ENCODE assay signal across 23 mouse cellular contexts in the genomic region with DNA sequence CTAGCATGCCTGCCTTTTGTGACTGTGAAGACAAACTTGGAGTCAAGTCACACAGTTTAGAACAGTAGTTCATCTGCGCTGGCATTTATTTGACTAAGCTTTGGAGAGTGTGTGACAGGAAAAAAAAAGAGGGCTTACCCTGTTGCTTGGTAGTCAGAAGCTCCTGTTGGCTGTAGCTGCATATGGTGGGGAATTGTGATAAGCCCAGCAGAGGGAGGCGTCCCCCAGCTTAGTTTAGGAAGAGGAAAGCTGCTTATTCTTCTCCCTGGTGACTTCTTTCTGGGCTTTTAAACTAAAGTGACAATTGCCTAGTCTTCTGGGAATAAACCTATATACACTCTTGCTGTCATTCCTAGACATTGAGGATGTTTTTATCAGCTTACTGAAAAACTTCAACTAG. TPM values are rescaled to one million over a fixed set of nuclear protein-coding genes. Genes with fewer than 3 reads are reported as not detected.
A peak's percentile ranks its signal among the peaks of the same experiment; 100 is the strongest.
DNase-seq lines count a peak whose midpoint lies in the region; ATAC-seq and TF ChIP-seq lines count a peak whose summit lies in the region.
"Had no signal": no experiment of that assay in that cellular context is flagged by ENCODE, and none has a peak within 500 bp of the region (broad histone marks: within the 10 kb centered on the region; RNA-seq: fewer than 3 reads in every experiment).

No protein-coding gene starts in this region.

- no peak for DNase-seq in layer of hippocampus, adult 2 months (ENCODE audit: low spot score in 2 of 2)
- no peak for DNase-seq in layer of hippocampus, postnatal 36 days
- peak; percentile 6 for DNase-seq in midbrain, postnatal 0 days (ENCODE audit: low spot score)
- no peak for DNase-seq in midbrain, embryonic 14.5 days
- no peak for DNase-seq in cerebellum, postnatal 10 days
- DNase-seq: adrenal gland, postnatal 25 days; cerebellum, adult 2 months; cerebellum, postnatal 14 days; embryo, embryonic 11 days; gastrocnemius, adult 2 months; gastrocnemius, postnatal 25 days; heart, adult 11 months; heart, postnatal 10 days; heart, postnatal 4 days had no signal

- no peaks in the 10 kb centered on the region for H3K36me3 ChIP-seq in midbrain, postnatal 0 days (ENCODE audit: insufficient read depth, low read length)
- H3K36me3 ChIP-seq in midbrain, embryonic 14.5 days (ENCODE audit: control insufficient read depth, insufficient read depth, low read length): peaks cover 4% of the 10 kb centered on the region; the same call in 1 of the 2 replicates
- peaks cover 6% of the 10 kb centered on the region; the same call in 1 of the 2 replicates for H3K36me3 ChIP-seq in heart, embryonic 11.5 days (ENCODE audit: control insufficient read depth, insufficient read depth, low read length)

- peaks cover 3% of the 10 kb centered on the region; the same call in 1 of the 2 replicates for H3K4me1 ChIP-seq in midbrain, postnatal 0 days (ENCODE audit: insufficient read depth, low read length)
- H3K4me1 ChIP-seq in midbrain, embryonic 14.5 days (ENCODE audit: control insufficient read depth, insufficient read depth, low read length): no peaks in the 10 kb centered on the region
- H3K4me1 ChIP-seq in heart, embryonic 11.5 days (ENCODE audit: control insufficient read depth, insufficient read depth, low read length): peaks cover 5% of the 10 kb centered on the region; the same call in 1 of the 2 replicates
- H3K4me1 ChIP-seq: embryonic facial prominence, embryonic 15.5 days; forebrain, embryonic 10.5 days; hindbrain, embryonic 12.5 days had no signal

- H3K9me3 ChIP-seq in midbrain, postnatal 0 days (ENCODE audit: low read length): no peaks in the 10 kb centered on the region
- H3K9me3 ChIP-seq in midbrain, embryonic 14.5 days (ENCODE audit: control insufficient read depth, low read length): no peaks in the 10 kb centered on the region
- no peaks in the 10 kb centered on the region for H3K9me3 ChIP-seq in heart, embryonic 11.5 days (replicated peaks; ENCODE audit: control insufficient read depth, low read length)
- H3K9me3 ChIP-seq: embryonic facial prominence, embryonic 15.5 days; hindbrain, embryonic 12.5 days had no signal

- TF ChIP-seq CTCF in layer of hippocampus, adult 2 months (conservative IDR thresholded peaks at IDR 0.05): peak; percentile 37
- no peak for TF ChIP-seq CTCF in midbrain, postnatal 0 days (IDR thresholded peaks at IDR 0.05)

- H3K4me2 ChIP-seq in midbrain, postnatal 0 days (ENCODE audit: low read depth, low read length, poor library complexity, severe bottlenecking): no peak overlapping the region
- no peak overlapping the region for H3K4me2 ChIP-seq in midbrain, embryonic 14.5 days (ENCODE audit: low read length)
- no peak overlapping the region for H3K4me2 ChIP-seq in heart, embryonic 11.5 days
- H3K4me2 ChIP-seq: embryonic facial prominence, embryonic 15.5 days; hindbrain, embryonic 12.5 days had no signal

- no peak for ATAC-seq in midbrain, postnatal 0 days (ENCODE audit: low FRiP score)
- ATAC-seq in midbrain, embryonic 14.5 days (ENCODE audit: low FRiP score, low TSS enrichment): no peak
- peak; percentile 61 for ATAC-seq in megakaryocyte-erythroid progenitor cell, adult 5-6 weeks (replicated peaks; ENCODE audit: low FRiP score, low TSS enrichment, poor library complexity, severe bottlenecking)
- no peak for ATAC-seq in heart, embryonic 11.5 days (replicated peaks; ENCODE audit: insufficient number of reproducible peaks, low FRiP score, low TSS enrichment)
- ATAC-seq: activated CD4-positive, CD25-positive, alpha-beta regulatory T cell, adult 4 months; forebrain, embryonic 14.5 days; Patski had no signal

- no peak overlapping the region for H3K9ac ChIP-seq in midbrain, postnatal 0 days (replicated peaks; ENCODE audit: low read length, poor library complexity, severe bottlenecking)
- H3K9ac ChIP-seq in midbrain, embryonic 14.5 days (replicated peaks; ENCODE audit: low read length): no peak overlapping the region
- no peak overlapping the region for H3K9ac ChIP-seq in heart, embryonic 11.5 days (ENCODE audit: low read depth, low read length)
- H3K9ac ChIP-seq: embryonic facial prominence, embryonic 15.5 days; hindbrain, embryonic 12.5 days had no signal

- no peaks in the 10 kb centered on the region for H3K27me3 ChIP-seq in midbrain, postnatal 0 days (ENCODE audit: insufficient read depth, low read length)
- H3K27me3 ChIP-seq in midbrain, embryonic 14.5 days (ENCODE audit: control insufficient read depth, insufficient read depth, low read length): no peaks in the 10 kb centered on the region
- no peaks in the 10 kb centered on the region for H3K27me3 ChIP-seq in heart, embryonic 11.5 days (ENCODE audit: control insufficient read depth, insufficient read depth, low read length)
- H3K27me3 ChIP-seq: embryonic facial prominence, embryonic 15.5 days; hindbrain, embryonic 12.5 days; Patski had no signal

- no peak overlapping the region for H3K4me3 ChIP-seq in layer of hippocampus, adult 2 months
- no peak overlapping the region for H3K4me3 ChIP-seq in midbrain, postnatal 0 days (ENCODE audit: low read depth, low read length)
- no peak overlapping the region for H3K4me3 ChIP-seq in midbrain, embryonic 14.5 days (replicated peaks; ENCODE audit: low read depth, low read length)
- H3K4me3 ChIP-seq in heart, embryonic 11.5 days (ENCODE audit: low read depth, low read length): no peak overlapping the region
- H3K4me3 ChIP-seq: embryonic facial prominence, embryonic 15.5 days; erythroblast, embryonic 14.5 days; forebrain, embryonic 10.5 days; gastrocnemius, adult 2 months; hindbrain, embryonic 12.5 days had no signal

- peak overlapping the region; percentile 40; the same call in 1 of the 2 replicates for H3K27ac ChIP-seq in layer of hippocampus, adult 2 months
- H3K27ac ChIP-seq in midbrain, postnatal 0 days (ENCODE audit: low read depth, low read length): no peak overlapping the region
- no peak overlapping the region for H3K27ac ChIP-seq in midbrain, embryonic 14.5 days (replicated peaks; ENCODE audit: low read depth, low read length)
- no peak overlapping the region for H3K27ac ChIP-seq in heart, embryonic 11.5 days (ENCODE audit: low read depth, low read length)
- H3K27ac ChIP-seq: embryonic facial prominence, embryonic 15.5 days; forebrain, embryonic 10.5 days; gastrocnemius, adult 2 months; hindbrain, embryonic 12.5 days had no signal

- 57% methylated on average over 2 of the region's 2 CpGs for WGBS in midbrain, postnatal 0 days
- 75% methylated on average over 2 of the region's 2 CpGs for WGBS in midbrain, embryonic 14.5 days
- 68% methylated on average over 2 of the region's 2 CpGs for WGBS in heart, embryonic 11.5 days (ENCODE audit: insufficient replicate concordance)

RNA-seq across cellular contexts. Expression of a gene that starts 11.1 kb away (rescaled TPM):
- 100 to 1,000 TPM in 1 of 2 experiments, 10 to 100 TPM in 1; 87.2 to 109 TPM for total RNA-seq in layer of hippocampus, adult 2 months (2021)
- total RNA-seq in layer of hippocampus, postnatal 36 days (2021): 100 to 1,000 TPM; 106 to 122 TPM
- total RNA-seq in midbrain, postnatal 0 days (2014; rRNA removed): 62.7 and 69.1 TPM in 2 replicates
- 49.6 and 56.3 TPM in 2 replicates for polyA plus RNA-seq in midbrain, postnatal 0 days (2015; fragmentation: Nextera tagmentation; extraction: Ambion mirVana)
- polyA plus RNA-seq in midbrain, embryonic 14.5 days (2014; fragmentation: Nextera tagmentation; extraction: Ambion mirVana): 50.2 and 51.8 TPM in 2 replicates
- total RNA-seq in megakaryocyte-erythroid progenitor cell, adult 5-6 weeks (2014; fragmentation: Nextera tagmentation): 23.0 and 23.5 TPM in 2 replicates
- total RNA-seq in megakaryocyte-erythroid progenitor cell, adult 5-6 weeks (2017): 22.5 and 26.0 TPM in 2 replicates
- polyA plus RNA-seq in heart, embryonic 11.5 days (2014; fragmentation: Nextera tagmentation; extraction: Ambion mirVana): 26.6 and 27.9 TPM in 2 replicates

RNA-seq across cellular contexts. Expression of a gene that starts 44.2 kb away (rescaled TPM):
- 10 to 100 TPM; 20.0 to 24.9 TPM for total RNA-seq in layer of hippocampus, adult 2 months (2021)
- 10 to 100 TPM; 20.2 to 22.4 TPM for total RNA-seq in layer of hippocampus, postnatal 36 days (2021)
- 26.0 and 37.5 TPM in 2 replicates for total RNA-seq in midbrain, postnatal 0 days (2014; rRNA removed)
- polyA plus RNA-seq in midbrain, postnatal 0 days (2015; fragmentation: Nextera tagmentation; extraction: Ambion mirVana): 13.2 and 14.1 TPM in 2 replicates
- polyA plus RNA-seq in midbrain, embryonic 14.5 days (2014; fragmentation: Nextera tagmentation; extraction: Ambion mirVana): 7.4 and 11.0 TPM in 2 replicates
- 27.6 and 37.7 TPM in 2 replicates for total RNA-seq in megakaryocyte-erythroid progenitor cell, adult 5-6 weeks (2014; fragmentation: Nextera tagmentation)
- 6.7 and 44.0 TPM in 2 replicates for total RNA-seq in megakaryocyte-erythroid progenitor cell, adult 5-6 weeks (2017)
- polyA plus RNA-seq in heart, embryonic 11.5 days (2014; fragmentation: Nextera tagmentation; extraction: Ambion mirVana): 16.2 and 18.7 TPM in 2 replicates

RNA-seq across cellular contexts. Expression of a gene that starts 49.9 kb away (rescaled TPM):
- 100 to 1,000 TPM; 125 to 142 TPM for total RNA-seq in layer of hippocampus, adult 2 months (2021)
- 100 to 1,000 TPM; 133 to 144 TPM for total RNA-seq in layer of hippocampus, postnatal 36 days (2021)
- 165 and 197 TPM in 2 replicates for total RNA-seq in midbrain, postnatal 0 days (2014; rRNA removed)
- polyA plus RNA-seq in midbrain, postnatal 0 days (2015; fragmentation: Nextera tagmentation; extraction: Ambion mirVana): 292 and 333 TPM in 2 replicates
- polyA plus RNA-seq in midbrain, embryonic 14.5 days (2014; fragmentation: Nextera tagmentation; extraction: Ambion mirVana): 261 and 304 TPM in 2 replicates
- total RNA-seq in megakaryocyte-erythroid progenitor cell, adult 5-6 weeks (2014; fragmentation: Nextera tagmentation): 175 and 218 TPM in 2 replicates
- 54.3 and 59.0 TPM in 2 replicates for total RNA-seq in megakaryocyte-erythroid progenitor cell, adult 5-6 weeks (2017)
- 364 and 376 TPM in 2 replicates for polyA plus RNA-seq in heart, embryonic 11.5 days (2014; fragmentation: Nextera tagmentation; extraction: Ambion mirVana)
